ENCODE assay signal across 22 mouse cellular contexts in the genomic region with DNA sequence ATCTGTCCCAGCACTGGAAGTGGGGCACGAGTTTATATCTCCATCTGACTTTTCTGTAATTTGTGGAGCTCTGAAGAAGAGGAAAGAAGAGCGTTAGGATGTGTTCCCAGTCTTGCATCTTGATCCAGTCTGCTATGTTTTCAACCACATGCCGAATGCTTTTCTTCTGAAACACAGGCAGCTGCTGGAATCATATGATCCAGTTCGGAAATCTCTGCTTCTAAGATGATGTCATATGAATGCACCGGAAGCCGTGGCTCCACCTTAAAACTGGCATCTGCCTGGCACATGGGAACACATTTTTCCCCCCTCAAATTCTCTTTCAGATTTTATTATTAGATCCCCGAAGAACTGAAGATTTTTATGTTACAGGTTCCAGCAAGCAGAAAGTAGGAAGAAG. TPM values are rescaled to one million over a fixed set of nuclear protein-coding genes. Genes with fewer than 3 reads are reported as not detected.
DNase-seq lines count a peak whose midpoint lies in the region; ATAC-seq and TF ChIP-seq lines count a peak whose summit lies in the region.
"Had no signal": no experiment of that assay in that cellular context is flagged by ENCODE, and none has a peak within 500 bp of the region (broad histone marks: within the 10 kb centered on the region; RNA-seq: fewer than 3 reads in every experiment).

No protein-coding gene starts in this region.

- 54% methylated on average over 7 of the region's 7 CpGs for WGBS in embryonic facial prominence, embryonic 14.5 days
- WGBS in embryonic facial prominence, embryonic 10.5 days = 82% methylated on average over 7 of the region's 7 CpGs

- no peak for TF ChIP-seq POLR2A in myocyte (IDR thresholded peaks at IDR 0.05; ENCODE audit: insufficient read length, low read depth)

- peaks cover under 1% of the 10 kb centered on the region; the same call in 1 of the 2 replicates for H3K36me3 ChIP-seq in embryonic facial prominence, embryonic 14.5 days (ENCODE audit: control insufficient read depth, insufficient read depth, low read length)
- H3K36me3 ChIP-seq in embryonic facial prominence, embryonic 10.5 days (replicated peaks) = peaks cover under 1% of the 10 kb centered on the region
- H3K36me3 ChIP-seq in myocyte (ENCODE audit: control insufficient read depth, insufficient read depth) = no peaks in the 10 kb centered on the region
- H3K36me3 ChIP-seq: hindbrain, embryonic 13.5 days; intestine, embryonic 15.5 days had no signal

- H3K9me3 ChIP-seq in embryonic facial prominence, embryonic 14.5 days (ENCODE audit: control insufficient read depth, low read length) = no peaks in the 10 kb centered on the region
- H3K9me3 ChIP-seq in embryonic facial prominence, embryonic 10.5 days = no peaks in the 10 kb centered on the region
- H3K9me3 ChIP-seq: embryonic facial prominence, embryonic 12.5 days; hindbrain, embryonic 10.5 days; hindbrain, embryonic 13.5 days; intestine, embryonic 15.5 days had no signal

- no peak overlapping the region for H3K4me2 ChIP-seq in embryonic facial prominence, embryonic 14.5 days (ENCODE audit: low read depth, low read length)
- H3K4me2 ChIP-seq in myocyte (ENCODE audit: low read depth) = peak overlapping the region; percentile 66
- H3K4me2 ChIP-seq: embryonic facial prominence, embryonic 12.5 days; heart, embryonic 11.5 days; hindbrain, embryonic 13.5 days; intestine, embryonic 15.5 days had no signal

- peak; percentile 45 for DNase-seq in embryonic facial prominence, embryonic 14.5 days (ENCODE audit: low spot score)
- no peak for DNase-seq in embryonic facial prominence, embryonic 10.5 days (ENCODE audit: low spot score)
- DNase-seq in 3T3-L1 (ENCODE audit: low read depth, low spot score) = peak; percentile 52
- peak; percentile 25 for DNase-seq in brain, adult 2 months (ENCODE audit: low read depth, low spot score)
- DNase-seq in adrenal gland, postnatal 10 days = no peak
- DNase-seq in urinary bladder, adult 18-20 months (ENCODE audit: low spot score in 2 of 2) = no peak
- DNase-seq: adrenal gland, adult 2 months; adrenal gland, postnatal 25 days; cerebellum, adult 18-20 months; cerebellum, adult 9-10 months; cerebellum, postnatal 14 days; gastrocnemius, postnatal 25 days; heart, postnatal 36 days; kidney, adult 11 months had no signal

- H3K4me3 ChIP-seq in embryonic facial prominence, embryonic 14.5 days (ENCODE audit: low read depth, low read length) = no peak overlapping the region
- H3K4me3 ChIP-seq in embryonic facial prominence, embryonic 10.5 days = no peak overlapping the region
- H3K4me3 ChIP-seq in myocyte = no peak overlapping the region
- H3K4me3 ChIP-seq: embryonic facial prominence, embryonic 12.5 days; hindbrain, embryonic 10.5 days; hindbrain, embryonic 13.5 days; intestine, embryonic 15.5 days had no signal

- no peaks in the 10 kb centered on the region for H3K27me3 ChIP-seq in embryonic facial prominence, embryonic 14.5 days (replicated peaks; ENCODE audit: control insufficient read depth, insufficient read depth, low read length)
- no peaks in the 10 kb centered on the region; the same call in 1 of the 2 replicates for H3K27me3 ChIP-seq in embryonic facial prominence, embryonic 10.5 days (replicated peaks; ENCODE audit: low read depth, poor library complexity, severe bottlenecking)
- H3K27me3 ChIP-seq in myocyte (ENCODE audit: control insufficient read depth, insufficient read depth, insufficient read length) = no peaks in the 10 kb centered on the region
- H3K27me3 ChIP-seq: embryonic facial prominence, embryonic 12.5 days; hindbrain, embryonic 13.5 days; intestine, embryonic 15.5 days had no signal

- H3K4me1 ChIP-seq in embryonic facial prominence, embryonic 14.5 days (ENCODE audit: control insufficient read depth, insufficient read depth, low read length) = peaks cover 4% of the 10 kb centered on the region; the same call in 1 of the 2 replicates
- peaks cover 8% of the 10 kb centered on the region for H3K4me1 ChIP-seq in embryonic facial prominence, embryonic 10.5 days

- ATAC-seq in embryonic facial prominence, embryonic 14.5 days (ENCODE audit: low read depth) = no peak
- ATAC-seq: forebrain, embryonic 14.5 days; hindbrain, embryonic 16.5 days; intestine, embryonic 15.5 days had no signal

- no peak overlapping the region for H3K9ac ChIP-seq in embryonic facial prominence, embryonic 14.5 days (ENCODE audit: low read depth, low read length)
- H3K9ac ChIP-seq: embryonic facial prominence, embryonic 12.5 days; hindbrain, embryonic 13.5 days; intestine, embryonic 15.5 days had no signal

- no peak overlapping the region for H3K27ac ChIP-seq in embryonic facial prominence, embryonic 14.5 days (replicated peaks; ENCODE audit: low read depth, low read length)
- H3K27ac ChIP-seq in embryonic facial prominence, embryonic 10.5 days (replicated peaks) = no peak overlapping the region
- H3K27ac ChIP-seq: embryonic facial prominence, embryonic 12.5 days; hindbrain, embryonic 10.5 days; hindbrain, embryonic 13.5 days; intestine, embryonic 15.5 days had no signal

- H3ac ChIP-seq in myocyte (ENCODE audit: control insufficient read depth, insufficient read length) = no peak overlapping the region

- no peaks in the 10 kb centered on the region for H3K79me2 ChIP-seq in myocyte (ENCODE audit: control insufficient read depth, insufficient read depth)

TF ChIP-seq in myocyte, 11 proteins besides CTCF, POLR2A, EP300 and RAD21:
- TF ChIP-seq REST (IDR thresholded peaks at IDR 0.05; ENCODE audit: insufficient read depth, insufficient read length) (no peak), MYOD1 (IDR thresholded peaks at IDR 0.05; ENCODE audit: control insufficient read depth in 1 of 3, insufficient read length in 2 of 3, low read depth in 2 of 3) (peak in 2 of 3 experiments; percentile 6 to 12), MYOG (IDR thresholded peaks at IDR 0.05; ENCODE audit: control insufficient read depth in 1 of 3, insufficient read depth in 1 of 3, insufficient read length in 2 of 3, low read depth in 2 of 3) (peak in 1 of 3 experiments; percentile 47), USF1 (IDR thresholded peaks at IDR 0.05; ENCODE audit: low read depth) (peak; percentile 26), CEBPB (IDR thresholded peaks at IDR 0.05; ENCODE audit: insufficient read depth, poor library complexity, severe bottlenecking) (no peak), POLR2AphosphoS2 (IDR thresholded peaks at IDR 0.05; ENCODE audit: insufficient read length, low read depth) (no peak), SRF (IDR thresholded peaks at IDR 0.05; ENCODE audit: control insufficient read depth, insufficient read length, low read depth) (no peak)

RNA-seq across cellular contexts. Expression of a gene that starts 2.6 kb away (rescaled TPM):
- polyA plus RNA-seq in embryonic facial prominence, embryonic 14.5 days (2014; fragmentation: Nextera tagmentation; extraction: Ambion mirVana) = 15.7 and 18.3 TPM in 2 replicates
- polyA plus RNA-seq in embryonic facial prominence, embryonic 10.5 days (2016; fragmentation: Nextera tagmentation; extraction: Ambion mirVana) = 3.1 and 3.3 TPM in 2 replicates
- polyA plus RNA-seq in myocyte (2012; fragmentation: generic; extraction: Trizol) = 0.07 TPM
- total RNA-seq in adrenal gland, postnatal 10 days (2021) = 10 to 100 TPM; 27.2 to 32.8 TPM

RNA-seq across cellular contexts. Expression of a gene that starts 2.8 kb away (rescaled TPM):
- polyA plus RNA-seq in embryonic facial prominence, embryonic 14.5 days (2014; fragmentation: Nextera tagmentation; extraction: Ambion mirVana) = 10.5 and 11.6 TPM in 2 replicates
- 10.0 and 11.5 TPM in 2 replicates for polyA plus RNA-seq in embryonic facial prominence, embryonic 10.5 days (2016; fragmentation: Nextera tagmentation; extraction: Ambion mirVana)
- 5.6 TPM for polyA plus RNA-seq in myocyte (2012; fragmentation: generic; extraction: Trizol)
- total RNA-seq in adrenal gland, postnatal 10 days (2021) = 1 to 10 TPM; 5.4 to 7.1 TPM

RNA-seq across cellular contexts. Expression of a gene that starts 26.5 kb away (rescaled TPM):
- 62.5 and 73.1 TPM in 2 replicates for polyA plus RNA-seq in embryonic facial prominence, embryonic 14.5 days (2014; fragmentation: Nextera tagmentation; extraction: Ambion mirVana)
- 91.0 and 104 TPM in 2 replicates for polyA plus RNA-seq in embryonic facial prominence, embryonic 10.5 days (2016; fragmentation: Nextera tagmentation; extraction: Ambion mirVana)
- polyA plus RNA-seq in myocyte (2012; fragmentation: generic; extraction: Trizol) = 185 TPM
- total RNA-seq in adrenal gland, postnatal 10 days (2021) = 10 to 100 TPM; 24.7 to 24.8 TPM

Comparison
In these comparisons a context has a peak if more than half of its experiments do, and no peak if none do; other contexts are left out.
1. DNase-seq: peak in embryonic facial prominence, embryonic 14.5 days (single experiment), 3T3-L1 (single experiment) and brain, adult 2 months (single experiment); none in embryonic facial prominence, embryonic 10.5 days (single experiment), adrenal gland, postnatal 10 days (single experiment) and urinary bladder, adult 18-20 months (0 of 2).